Mouse (Mus musculus) neural tube, embryonic 11.5 days (tissue): ENCODE measurements at regions not wholly inside any gene's neighbourhood (a gene's known extent, or its start where the extent isn't known, plus 50 kb on each side); places are given as distances from the start of the nearest gene placed in this dataset.

Experiments
- ATAC-seq: fragments of 200-750 bp; cut with Nextera tagmentation; 2 replicates; pipeline ENCODE4 v1.8.0; 2017; ENCODE audit warnings: moderate number of reproducible peaks, mild to moderate bottlenecking, moderate TSS enrichment, moderate library complexity; ENCODE audit not compliant: insufficient read depth, low FRiP score, low TSS enrichment
- DNase-seq: peaks from one replicate; pipeline ENCODE4 v3.0.0-alpha.2; 2015; ENCODE audit warnings: low spot score
- H3K27ac ChIP-seq: fragments of 300-500 bp; sonication (generic); 2 replicates; pipeline ENCODE4 v1.5.1; 2014; ENCODE audit warnings: low read depth, mild to moderate bottlenecking, low read length
- H3K27me3 ChIP-seq: fragments of 300-500 bp; sonication (generic); 2 replicates; pipeline ENCODE4 v1.6.1; 2014; ENCODE audit warnings: mild to moderate bottlenecking, low read length, mixed read lengths; ENCODE audit not compliant: control insufficient read depth, insufficient read depth
- H3K36me3 ChIP-seq: fragments of 300-500 bp; sonication (generic); 2 replicates; pipeline ENCODE4 v1.6.1; 2014; ENCODE audit warnings: mild to moderate bottlenecking, low read length, moderate library complexity, mixed read lengths; ENCODE audit not compliant: control insufficient read depth, insufficient read depth
- H3K4me1 ChIP-seq: fragments of 300-500 bp; sonication (generic); 2 replicates; pipeline ENCODE4 v1.6.1; 2014; ENCODE audit warnings: low read length, mixed read lengths; ENCODE audit not compliant: control insufficient read depth, insufficient read depth
- H3K4me2 ChIP-seq: fragments of 300-500 bp; sonication (generic); 2 replicates; pipeline ENCODE4 v1.6.1; 2014; ENCODE audit warnings: low read depth, mild to moderate bottlenecking, moderate library complexity
- H3K4me3 ChIP-seq: fragments of 300-500 bp; sonication (generic); 2 replicates; pipeline ENCODE4 v1.5.1; 2014; ENCODE audit warnings: low read depth, low read length
- H3K9ac ChIP-seq: fragments of 300-500 bp; sonication (generic); 2 replicates; pipeline ENCODE4 v1.6.1; 2014; ENCODE audit warnings: mild to moderate bottlenecking, low read length
- H3K9me3 ChIP-seq: fragments of 300-500 bp; sonication (generic); 2 replicates; pipeline ENCODE4 v1.6.1; 2016; ENCODE audit warnings: low read length; ENCODE audit not compliant: control insufficient read depth
- WGBS: fragments of 180-500 bp; shearing (Covaris S2); extraction: QIAGEN DNeasy Blood & Tissue Kit; methylation state at CpG from one replicate; pipeline ENCODE4 v1.1.7; 2014; 5-methylcytosine and 5-hydroxymethylcytosine counted together

- ATAC-seq (no peak), DNase-seq (no peak)
- no peaks in the 10 kb centered on the region for H3K4me1 ChIP-seq
- no peak overlapping the region for H3K27ac ChIP-seq
- 66% methylated on average over 6 of the region's 6 CpGs for WGBS
- H3K4me3 ChIP-seq = no peak overlapping the region
- H3K27me3 ChIP-seq = no peaks in the 10 kb centered on the region
- no peak overlapping the region for H3K4me2 ChIP-seq
- no peaks in the 10 kb centered on the region for H3K36me3 ChIP-seq
- no peaks in the 10 kb centered on the region for H3K9me3 ChIP-seq
- H3K9ac ChIP-seq = no peak overlapping the region
Observed at GRCm38 (mm10) chr1:91714266-91714665, 87.0 kb upstream of the Twist2 start.

GRCm38 (mm10) chr1:91715341-91715740 lies 85.9 kb upstream of the Twist2 start:
- no peak overlapping the region for H3K4me2 ChIP-seq
- H3K27ac ChIP-seq = no peak overlapping the region
- WGBS = 84% methylated on average over 7 of the region's 7 CpGs
- H3K9ac ChIP-seq = no peak overlapping the region
- H3K27me3 ChIP-seq = no peaks in the 10 kb centered on the region
- no peaks in the 10 kb centered on the region for H3K4me1 ChIP-seq
- H3K9me3 ChIP-seq = no peaks in the 10 kb centered on the region
- ATAC-seq = no peak
- no peaks in the 10 kb centered on the region for H3K36me3 ChIP-seq
- DNase-seq = no peak
- no peak overlapping the region for H3K4me3 ChIP-seq

GRCm38 (mm10) chr1:91715791-91716190 lies 85.5 kb upstream of the Twist2 start:
- H3K27ac ChIP-seq = no peak overlapping the region
- no peak for ATAC-seq
- H3K4me2 ChIP-seq = no peak overlapping the region
- H3K27me3 ChIP-seq = no peaks in the 10 kb centered on the region
- no peak overlapping the region for H3K4me3 ChIP-seq
- no peaks in the 10 kb centered on the region for H3K36me3 ChIP-seq
- DNase-seq = no peak
- H3K9ac ChIP-seq = no peak overlapping the region
- 85% methylated on average over 2 of the region's 2 CpGs for WGBS
- no peaks in the 10 kb centered on the region for H3K9me3 ChIP-seq
- no peaks in the 10 kb centered on the region for H3K4me1 ChIP-seq

DNA sequence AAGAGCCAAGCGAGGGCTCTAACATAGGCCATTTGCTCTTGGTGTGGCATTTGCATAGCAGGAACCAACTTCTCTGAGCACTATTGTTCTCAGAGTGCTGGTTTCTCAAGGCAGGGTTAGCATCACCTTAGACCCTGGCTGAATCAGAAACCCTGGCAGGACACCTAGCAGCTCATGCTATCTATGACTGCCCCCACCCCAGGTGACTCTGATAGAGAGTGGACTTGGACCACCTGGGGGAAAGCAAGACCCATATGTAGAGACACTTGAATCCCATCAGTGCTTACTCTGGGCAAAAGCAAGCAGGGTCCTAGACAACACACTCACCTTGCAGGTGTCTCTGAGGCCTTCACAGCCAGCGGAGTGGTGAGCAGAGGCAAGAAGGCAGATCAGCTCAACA lies 84.4 kb upstream of the Twist2 start:
- H3K36me3 ChIP-seq = no peaks in the 10 kb centered on the region
- H3K4me1 ChIP-seq = no peaks in the 10 kb centered on the region
- no peak overlapping the region for H3K27ac ChIP-seq
- no peak for ATAC-seq
- H3K4me2 ChIP-seq = no peak overlapping the region
- 96% methylated on average over 2 of the region's 2 CpGs for WGBS
- no peak overlapping the region for H3K4me3 ChIP-seq
- no peak for DNase-seq
- no peaks in the 10 kb centered on the region for H3K9me3 ChIP-seq
- H3K9ac ChIP-seq = no peak overlapping the region
- H3K27me3 ChIP-seq = no peaks in the 10 kb centered on the region

- Histone ChIP-seq H3K9ac (no peak overlapping the region), H3K27me3 (no peaks in the 10 kb centered on the region), H3K4me2 (no peak overlapping the region), H3K4me3 (no peak overlapping the region), H3K27ac (no peak overlapping the region), H3K9me3 (no peaks in the 10 kb centered on the region), H3K4me1 (no peaks in the 10 kb centered on the region), H3K36me3 (no peaks in the 10 kb centered on the region)
- DNase-seq = no peak
- 77% methylated on average over 8 of the region's 8 CpGs for WGBS
- no peak for ATAC-seq
Observed at GRCm38 (mm10) chr1:91717961-91718360, 83.3 kb upstream of the Twist2 start.

- H3K4me3 ChIP-seq = no peak overlapping the region
- no peak overlapping the region for H3K4me2 ChIP-seq
- H3K27ac ChIP-seq = no peak overlapping the region
- no peaks in the 10 kb centered on the region for H3K27me3 ChIP-seq
- no peak overlapping the region for H3K9ac ChIP-seq
- no peak for ATAC-seq
- H3K9me3 ChIP-seq = no peaks in the 10 kb centered on the region
- WGBS = 33% methylated on average over 11 of the region's 11 CpGs
- H3K36me3 ChIP-seq = no peaks in the 10 kb centered on the region
- no peaks in the 10 kb centered on the region for H3K4me1 ChIP-seq
- DNase-seq = peak; percentile 43
Observed at GRCm38 (mm10) chr1:91729246-91729645, 72.0 kb upstream of the Twist2 start.

- H3K4me3 ChIP-seq = no peak overlapping the region
- 84% methylated on average over 2 of the region's 2 CpGs for WGBS
- no peak overlapping the region for H3K27ac ChIP-seq
- no peaks in the 10 kb centered on the region for H3K27me3 ChIP-seq
- no peaks in the 10 kb centered on the region for H3K9me3 ChIP-seq
- H3K4me1 ChIP-seq = no peaks in the 10 kb centered on the region
- no peak for DNase-seq
- no peaks in the 10 kb centered on the region for H3K36me3 ChIP-seq
- no peak overlapping the region for H3K9ac ChIP-seq
- no peak overlapping the region for H3K4me2 ChIP-seq
- no peak for ATAC-seq
Observed at GRCm38 (mm10) chr1:91730281-91730680, 71.0 kb upstream of the Twist2 start.

- Histone ChIP-seq H3K4me3 (no peak overlapping the region), H3K4me1 (no peaks in the 10 kb centered on the region), H3K9me3 (no peaks in the 10 kb centered on the region), H3K9ac (no peak overlapping the region), H3K27ac (no peak overlapping the region), H3K27me3 (no peaks in the 10 kb centered on the region), H3K36me3 (no peaks in the 10 kb centered on the region), H3K4me2 (no peak overlapping the region)
- DNase-seq = no peak
- no peak for ATAC-seq
- WGBS = 46% methylated on average over 13 of the region's 13 CpGs
Observed at GRCm38 (mm10) chr1:91731703-91732102, 69.6 kb upstream of the Twist2 start.

DNA sequence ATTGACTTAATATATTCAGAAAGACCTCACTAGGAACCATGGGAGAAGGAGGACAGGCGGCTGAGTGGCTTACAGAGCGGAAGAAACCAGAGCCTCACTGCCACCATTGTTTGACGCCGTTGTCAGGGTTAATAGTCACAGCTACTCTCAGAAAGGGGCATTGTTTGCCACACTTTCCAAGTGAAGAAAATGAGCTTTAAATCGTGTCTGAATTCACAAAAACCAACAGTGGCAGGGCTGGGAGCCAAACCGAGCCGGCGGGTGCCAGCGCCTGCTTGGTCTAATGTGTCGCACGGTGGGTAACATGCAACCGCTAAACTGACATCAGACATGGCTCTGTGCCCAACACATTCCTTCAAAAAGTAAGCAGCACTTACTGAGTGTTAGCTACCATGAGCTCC lies 68.8 kb upstream of the Twist2 start:
- 51% methylated on average over 12 of the region's 12 CpGs for WGBS
- no peaks in the 10 kb centered on the region for H3K36me3 ChIP-seq
- H3K9ac ChIP-seq = no peak overlapping the region
- no peak overlapping the region for H3K4me2 ChIP-seq
- no peaks in the 10 kb centered on the region for H3K4me1 ChIP-seq
- DNase-seq = peak; percentile 34
- no peak for ATAC-seq
- no peak overlapping the region for H3K27ac ChIP-seq
- no peak overlapping the region for H3K4me3 ChIP-seq
- no peaks in the 10 kb centered on the region for H3K27me3 ChIP-seq
- no peaks in the 10 kb centered on the region for H3K9me3 ChIP-seq
